Mouse (Mus musculus) C2C12 (cell line): ENCODE measurements around the gene Olfr272. TPM values are rescaled to one million over a fixed set of nuclear protein-coding genes. Genes with fewer than 3 reads are reported as not detected.

Source experiments
- H3K27me3 ChIP-seq: one replicate; pipeline ENCODE4 v1.6.1; 2011; ENCODE audit not compliant: control insufficient read depth, insufficient read depth, insufficient read length
- H3K36me3 ChIP-seq: one replicate; pipeline ENCODE4 v1.6.1; 2011; ENCODE audit not compliant: control insufficient read depth, insufficient read depth
- H3K4me3 ChIP-seq: one replicate; pipeline ENCODE4 v1.5.1; 2011; ENCODE audit warnings: mild to moderate bottlenecking, control low read depth; ENCODE audit not compliant: poor library complexity, insufficient read depth, severe bottlenecking
- H3K79me2 ChIP-seq: one replicate; pipeline ENCODE4 v1.6.1; 2011; ENCODE audit not compliant: control insufficient read depth, insufficient read depth
- H3K79me3 ChIP-seq: one replicate; pipeline ENCODE4 v1.6.1; 2011; ENCODE audit warnings: low read depth, control low read depth
- H3ac ChIP-seq: one replicate; pipeline ENCODE3; 2011; ENCODE audit warnings: low read depth; ENCODE audit not compliant: control insufficient read depth, insufficient read length
- CEBPB ChIP-seq: IDR thresholded peaks from one replicate; pipeline ENCODE4 v1.6.1; 2011; ENCODE audit warnings: low read depth, mild to moderate bottlenecking, control low read depth, moderate library complexity
- CTCF ChIP-seq: IDR thresholded peaks from one replicate; pipeline ENCODE4 v1.5.1; 2011; ENCODE audit not compliant: control insufficient read depth, insufficient read depth, insufficient read length
- FOSL1 ChIP-seq: IDR thresholded peaks from one replicate; pipeline ENCODE4 v1.8.0; 2011; ENCODE audit warnings: mild to moderate bottlenecking, low read length; ENCODE audit not compliant: poor library complexity, insufficient read depth, severe bottlenecking
- MAX ChIP-seq: IDR thresholded peaks from one replicate; pipeline ENCODE4 v1.6.1; 2011; ENCODE audit warnings: mild to moderate bottlenecking, control low read depth
- MYOD1 ChIP-seq: IDR thresholded peaks from one replicate; pipeline ENCODE4 v1.6.1; 2011; ENCODE audit warnings: low read depth; ENCODE audit not compliant: control insufficient read depth, insufficient read length
- MYOG ChIP-seq: IDR thresholded peaks from one replicate; pipeline ENCODE4 v1.6.1; 2011; ENCODE audit not compliant: control insufficient read depth, insufficient read length; ENCODE audit errors: extremely low read depth
- USF1 ChIP-seq: IDR thresholded peaks from one replicate; pipeline ENCODE4 v1.6.1; 2011; ENCODE audit warnings: low read depth, mild to moderate bottlenecking, control low read depth, moderate library complexity
- long read RNA-seq, 2 experiments: library from polyadenylated mRNA; unstranded; transcript quantifications; one replicate each; pipeline ENCODE4 v2.0.0; 2019 to 2020
- polyA plus RNA-seq: library from polyadenylated mRNA; unstranded; fragments of >200 nt; fragmentation: generic; extraction: Trizol; gene quantifications from one replicate; pipeline ENCODE4 v1.2.1, GENCODE M21; 2012; ENCODE audit warnings: missing spikeins

The Olfr272 gene
- polyA plus RNA-seq = not detected
- long read RNA-seq, experiment 1 = 0 reads
- long read RNA-seq, experiment 2 = 0 reads

DNA sequence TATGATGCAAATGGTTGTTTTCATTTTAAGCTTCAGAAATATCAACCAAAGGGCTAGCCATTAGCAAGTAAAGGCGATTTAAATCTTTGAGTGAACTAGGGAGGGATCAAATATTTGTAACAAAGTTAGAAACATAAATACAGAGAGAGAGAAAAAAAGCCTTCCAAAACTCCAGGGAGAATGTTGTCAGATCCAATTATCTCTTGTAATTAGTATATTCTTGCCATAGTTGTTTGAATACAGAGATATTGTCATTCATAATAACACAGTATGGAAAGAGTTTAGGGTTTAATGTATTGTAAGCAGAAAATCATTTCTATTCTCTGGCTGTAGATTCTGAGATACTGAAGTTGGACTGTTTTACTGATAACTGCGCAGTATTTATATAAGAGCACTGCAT, at the start of gene Olfr272:
Olfr272 (minus strand) TSS at position 101 of the 400 bp plus-strand sequence.
- Histone ChIP-seq H3K27me3 (no peaks in the 10 kb centered on the region), H3K36me3 (no peaks in the 10 kb centered on the region), H3ac (no peak within 1 kb of the TSS), H3K4me3 (no peak within 1 kb of the TSS), H3K79me2 (no peaks in the 10 kb centered on the region), H3K79me3 (no peaks in the 10 kb centered on the region)
- TF ChIP-seq USF1 = no peak
- no peak for TF ChIP-seq CTCF
- no peak for TF ChIP-seq FOSL1
- no peak for TF ChIP-seq MAX
- no peak for TF ChIP-seq MYOG
- TF ChIP-seq MYOD1 = no peak
- no peak for TF ChIP-seq CEBPB

GRCm38 (mm10) chr4:52964247-52964646, 45.3 kb upstream of the Olfr272 start, which contains the start of gene Olfr270:
TSS of gene Olfr270 (plus strand) at chr4:52964547.
- Histone ChIP-seq H3K79me2 (no peaks in the 10 kb centered on the region), H3K4me3 (no peak within 1 kb of the TSS), H3K27me3 (no peaks in the 10 kb centered on the region), H3K36me3 (no peaks in the 10 kb centered on the region), H3ac (no peak within 1 kb of the TSS), H3K79me3 (no peaks in the 10 kb centered on the region)
- TF ChIP-seq MAX (no peak), MYOG (no peak), USF1 (no peak), FOSL1 (no peak), CTCF (no peak), CEBPB (no peak), MYOD1 (no peak)

DNA sequence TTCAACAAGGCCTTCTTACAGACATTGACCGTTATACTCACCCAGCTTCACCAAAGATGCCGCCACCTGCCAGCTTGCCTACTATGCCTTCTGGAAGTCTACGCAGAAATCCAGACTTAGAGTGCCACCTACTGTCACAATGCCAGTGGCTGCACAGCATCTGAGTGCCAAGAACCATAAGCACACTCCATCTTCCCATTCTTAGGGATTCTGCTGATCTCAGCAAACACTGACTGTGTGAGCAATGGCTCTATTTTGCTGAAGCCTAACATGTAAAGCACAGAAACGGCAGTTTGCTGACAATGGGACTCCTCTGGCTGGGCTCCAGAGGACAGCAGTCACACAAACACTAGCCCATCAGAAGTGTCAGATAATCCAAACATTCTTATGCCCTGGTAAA, 39.7 kb upstream of the Olfr272 start:
- TF ChIP-seq USF1 = no peak
- TF ChIP-seq MYOD1 = no peak
- no peak for TF ChIP-seq MYOG
- TF ChIP-seq CEBPB = no peak
- Histone ChIP-seq H3ac (no peak overlapping the region), H3K27me3 (no peaks in the 10 kb centered on the region), H3K79me3 (no peaks in the 10 kb centered on the region), H3K4me3 (no peak overlapping the region), H3K79me2 (no peaks in the 10 kb centered on the region), H3K36me3 (no peaks in the 10 kb centered on the region)

DNA sequence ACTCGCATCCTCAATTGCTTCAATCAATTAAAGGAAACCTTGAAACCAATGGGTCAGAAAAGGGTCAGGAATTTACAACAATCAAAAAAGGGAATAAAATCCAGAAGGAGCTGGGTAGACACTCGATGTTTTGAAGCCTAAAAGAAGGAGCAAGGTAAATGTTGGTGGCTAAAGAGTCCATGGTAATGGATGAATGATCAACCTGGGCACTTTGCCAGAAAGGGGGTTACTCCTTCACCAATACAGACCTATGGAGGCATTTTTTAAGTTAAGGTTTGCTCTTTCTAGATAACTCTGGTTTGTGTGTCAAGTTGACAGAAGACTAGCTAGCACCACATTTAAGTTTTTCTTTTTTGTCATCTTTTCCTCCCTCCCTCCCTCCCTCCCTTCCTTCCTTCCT, 30.0 kb upstream of the Olfr272 start:
- Histone ChIP-seq H3ac (no peak overlapping the region), H3K4me3 (no peak overlapping the region), H3K36me3 (no peaks in the 10 kb centered on the region), H3K79me3 (no peaks in the 10 kb centered on the region), H3K27me3 (no peaks in the 10 kb centered on the region), H3K79me2 (no peaks in the 10 kb centered on the region)
- TF ChIP-seq MYOG (no peak), CEBPB (no peak), MAX (no peak), MYOD1 (no peak), USF1 (no peak)

GRCm38 (mm10) chr4:52946665-52947064, 27.7 kb upstream of the Olfr272 start:
- H3K27me3 ChIP-seq = no peaks in the 10 kb centered on the region
- H3K79me3 ChIP-seq = no peaks in the 10 kb centered on the region
- H3K79me2 ChIP-seq = no peaks in the 10 kb centered on the region
- TF ChIP-seq MYOD1 (no peak), MYOG (no peak), MAX (no peak), CTCF (no peak), USF1 (no peak), FOSL1 (no peak), CEBPB (no peak)
- no peaks in the 10 kb centered on the region for H3K36me3 ChIP-seq
- no peak overlapping the region for H3K4me3 ChIP-seq
- H3ac ChIP-seq = no peak overlapping the region

GRCm38 (mm10) chr4:52930480-52930879, 11.5 kb upstream of the Olfr272 start:
- no peak overlapping the region for H3K4me3 ChIP-seq
- H3K36me3 ChIP-seq = no peaks in the 10 kb centered on the region
- H3ac ChIP-seq = no peak overlapping the region
- no peaks in the 10 kb centered on the region for H3K79me3 ChIP-seq
- no peaks in the 10 kb centered on the region for H3K27me3 ChIP-seq
- no peaks in the 10 kb centered on the region for H3K79me2 ChIP-seq
- TF ChIP-seq MYOD1 (no peak), CEBPB (no peak), FOSL1 (no peak), USF1 (no peak), MAX (no peak), CTCF (no peak), MYOG (no peak)
